Mouse (Mus musculus) CD4-positive naive resting alpha-beta T cell, adult 76 days (primary cell): ENCODE measurements around the gene Ngf. TPM values are rescaled to one million over a fixed set of nuclear protein-coding genes. Genes with fewer than 3 reads are reported as not detected.

ENCODE experiments used
- total RNA-seq: library from RNA; stranded (reverse); gene quantifications from one replicate; pipeline ENCODE4 v1.2.4, GENCODE M21; 2023

Gene Ngf
- total RNA-seq = not detected

GRCm38 (mm10) chr3:102469713-102470448 is at the start of gene Ngf:
TSS of gene Ngf (plus strand) at chr3:102469919.

